ENCODE assay signal across 19 mouse cellular contexts in genomic region chr3:27449447-27449846, GRCm38 (mm10).
"Had no signal": no experiment of that assay in that cellular context is flagged by ENCODE, and none has a peak within 500 bp of the region (broad histone marks: within the 10 kb centered on the region; RNA-seq: fewer than 3 reads in every experiment).

No protein-coding gene starts in this region.

- H3K9ac ChIP-seq: limb, embryonic 12.5 days; limb, embryonic 15.5 days; liver, embryonic 14.5 days; liver, postnatal 0 days; lung, embryonic 14.5 days had no signal

- H3K27ac ChIP-seq: kidney, postnatal 0 days; layer of hippocampus, adult 2 months; limb, embryonic 12.5 days; limb, embryonic 15.5 days; liver, embryonic 14.5 days; stomach, postnatal 0 days had no signal

- DNase-seq: kidney, adult 2 months; kidney, postnatal 25 days; left cerebral cortex, postnatal 4 days; liver, postnatal 0 days; lung, embryonic 14.5 days; lung, postnatal 10 days; lung, postnatal 36 days; midbrain, embryonic 14.5 days; right cerebral cortex, postnatal 25 days; spleen, adult 18-20 months; thymus, postnatal 25 days had no signal

- H3K4me2 ChIP-seq: limb, embryonic 12.5 days; limb, embryonic 15.5 days; liver, embryonic 11.5 days; lung, embryonic 14.5 days had no signal

- H3K9me3 ChIP-seq: limb, embryonic 15.5 days had no signal

- H3K4me1 ChIP-seq: limb, embryonic 12.5 days; limb, embryonic 15.5 days had no signal

- ATAC-seq: intestine, postnatal 0 days; liver, postnatal 0 days had no signal

- H3K4me3 ChIP-seq: layer of hippocampus, adult 2 months; limb, embryonic 12.5 days; limb, embryonic 15.5 days had no signal

- H3K27me3 ChIP-seq: limb, embryonic 12.5 days; limb, embryonic 15.5 days had no signal
